19 mouse cellular contexts compared by ENCODE assay signal in the genomic region with DNA sequence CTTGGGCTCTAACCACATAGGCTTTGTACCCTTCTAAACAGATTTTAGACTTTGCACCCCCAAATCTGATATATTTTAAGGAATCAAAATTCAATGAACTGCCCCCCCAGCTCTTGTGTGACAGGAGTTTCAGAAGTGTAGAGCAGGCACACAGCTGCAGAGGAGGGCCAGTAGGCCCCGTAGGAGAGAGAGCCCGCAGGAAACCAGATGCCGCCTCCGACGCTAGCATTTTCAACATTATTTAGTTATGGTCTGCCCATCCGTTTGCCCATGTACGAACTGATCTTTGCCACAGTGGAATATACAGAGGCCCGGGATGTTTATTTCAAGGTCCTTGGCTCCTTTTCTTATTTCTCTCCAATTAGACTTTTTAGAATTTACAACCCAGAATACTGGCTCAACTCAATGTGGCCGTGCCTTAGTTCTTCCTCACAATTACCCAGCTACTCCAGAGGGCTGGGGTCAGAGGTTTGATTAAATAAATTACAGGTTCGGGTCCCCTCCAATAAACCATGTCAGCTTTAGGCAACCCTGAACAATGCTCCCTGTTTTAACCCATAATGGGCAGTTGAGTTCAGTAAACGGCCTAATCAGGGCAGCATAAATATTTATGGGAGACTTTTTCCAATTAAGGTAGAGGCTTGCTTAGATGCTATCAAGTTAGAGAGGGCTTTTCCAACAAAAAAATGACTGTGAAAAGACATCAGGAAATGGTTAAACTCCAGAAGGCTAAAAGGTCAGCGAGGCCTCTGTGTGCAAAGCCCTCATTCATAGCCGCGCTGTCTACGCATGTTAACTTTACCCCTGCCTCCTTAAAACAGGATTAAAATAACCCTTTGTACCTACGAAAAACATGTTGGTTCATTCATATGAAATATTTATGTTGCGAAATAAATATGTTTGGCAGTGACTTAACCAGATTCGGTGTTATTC.
DNase-seq lines count a peak whose midpoint lies in the region; ATAC-seq lines count a peak whose summit lies in the region.
"Had no signal": no experiment of that assay in that cellular context is flagged by ENCODE, and none has a peak within 500 bp of the region (broad histone marks: within the 10 kb centered on the region; RNA-seq: fewer than 3 reads in every experiment).

No protein-coding gene starts in this region.

- H3K36me3 ChIP-seq in midbrain, embryonic 11.5 days (ENCODE audit: control insufficient read depth, insufficient read depth, low read length), result no peaks in the 10 kb centered on the region
- H3K36me3 ChIP-seq in midbrain, embryonic 14.5 days (ENCODE audit: control insufficient read depth, insufficient read depth, low read length), result no peaks in the 10 kb centered on the region
- no peaks in the 10 kb centered on the region for H3K36me3 ChIP-seq in embryonic facial prominence, embryonic 14.5 days (ENCODE audit: control insufficient read depth, insufficient read depth, low read length)
- no peaks in the 10 kb centered on the region for H3K36me3 ChIP-seq in neural tube, embryonic 13.5 days
- H3K36me3 ChIP-seq: heart, embryonic 12.5 days; liver, embryonic 15.5 days; midbrain, embryonic 12.5 days had no signal

- no peaks in the 10 kb centered on the region for H3K4me1 ChIP-seq in midbrain, embryonic 11.5 days (ENCODE audit: control insufficient read depth, insufficient read depth, low read length)
- H3K4me1 ChIP-seq in midbrain, embryonic 14.5 days (ENCODE audit: control insufficient read depth, insufficient read depth, low read length), result no peaks in the 10 kb centered on the region
- H3K4me1 ChIP-seq in embryonic facial prominence, embryonic 14.5 days (ENCODE audit: control insufficient read depth, insufficient read depth, low read length), result peaks cover 12% of the 10 kb centered on the region
- peaks cover 17% of the 10 kb centered on the region for H3K4me1 ChIP-seq in neural tube, embryonic 13.5 days (replicated peaks)
- H3K4me1 ChIP-seq: heart, embryonic 12.5 days; liver, embryonic 15.5 days had no signal

- H3K9me3 ChIP-seq in midbrain, embryonic 11.5 days (ENCODE audit: control insufficient read depth, low read length), result no peaks in the 10 kb centered on the region
- no peaks in the 10 kb centered on the region for H3K9me3 ChIP-seq in midbrain, embryonic 14.5 days (ENCODE audit: control insufficient read depth, low read length)
- H3K9me3 ChIP-seq in embryonic facial prominence, embryonic 14.5 days (ENCODE audit: control insufficient read depth, low read length), result no peaks in the 10 kb centered on the region
- H3K9me3 ChIP-seq in neural tube, embryonic 13.5 days, result no peaks in the 10 kb centered on the region
- H3K9me3 ChIP-seq: heart, embryonic 12.5 days; liver, embryonic 15.5 days; midbrain, embryonic 12.5 days had no signal

- no peak overlapping the region for H3K4me3 ChIP-seq in midbrain, embryonic 11.5 days (ENCODE audit: low read depth, low read length)
- no peak overlapping the region for H3K4me3 ChIP-seq in midbrain, embryonic 14.5 days (replicated peaks; ENCODE audit: low read depth, low read length)
- H3K4me3 ChIP-seq in embryonic facial prominence, embryonic 14.5 days (ENCODE audit: low read depth, low read length), result no peak overlapping the region
- no peak overlapping the region for H3K4me3 ChIP-seq in neural tube, embryonic 13.5 days
- H3K4me3 ChIP-seq: heart, embryonic 12.5 days; liver, embryonic 15.5 days; midbrain, embryonic 12.5 days had no signal

- H3K9ac ChIP-seq in midbrain, embryonic 11.5 days (ENCODE audit: low read length), result no peak overlapping the region
- H3K9ac ChIP-seq in midbrain, embryonic 14.5 days (replicated peaks; ENCODE audit: low read length), result no peak overlapping the region
- no peak overlapping the region for H3K9ac ChIP-seq in embryonic facial prominence, embryonic 14.5 days (ENCODE audit: low read depth, low read length)
- no peak overlapping the region for H3K9ac ChIP-seq in neural tube, embryonic 13.5 days
- H3K9ac ChIP-seq: forebrain, postnatal 0 days; heart, embryonic 12.5 days; liver, embryonic 15.5 days; midbrain, embryonic 12.5 days had no signal

- no peaks in the 10 kb centered on the region for H3K27me3 ChIP-seq in midbrain, embryonic 11.5 days (ENCODE audit: control insufficient read depth, insufficient read depth, low read length)
- no peaks in the 10 kb centered on the region for H3K27me3 ChIP-seq in midbrain, embryonic 14.5 days (ENCODE audit: control insufficient read depth, insufficient read depth, low read length)
- no peaks in the 10 kb centered on the region for H3K27me3 ChIP-seq in embryonic facial prominence, embryonic 14.5 days (replicated peaks; ENCODE audit: control insufficient read depth, insufficient read depth, low read length)
- no peaks in the 10 kb centered on the region for H3K27me3 ChIP-seq in neural tube, embryonic 13.5 days
- H3K27me3 ChIP-seq: heart, embryonic 12.5 days; liver, embryonic 15.5 days; midbrain, embryonic 12.5 days had no signal

- peak; percentile 83 for DNase-seq in midbrain, embryonic 11.5 days (ENCODE audit: low spot score, missing footprints)
- DNase-seq in midbrain, embryonic 14.5 days, result no peak
- DNase-seq in embryo, embryonic 9.5 days (ENCODE audit: extremely low spot score), result peak; percentile 61
- DNase-seq in embryonic facial prominence, embryonic 14.5 days (ENCODE audit: low spot score), result peak; percentile 42
- no peak for DNase-seq in spleen, adult 18-20 months
- no peak for DNase-seq in gastrocnemius, postnatal 25 days
- no peak for DNase-seq in cerebellum, postnatal 25 days
- DNase-seq: adrenal gland, postnatal 10 days; cerebellum, adult 9-11 months; forebrain, postnatal 0 days; heart, postnatal 36 days; kidney, postnatal 25 days; right cerebral cortex, postnatal 25 days had no signal

- H3K4me2 ChIP-seq in midbrain, embryonic 11.5 days, result no peak overlapping the region
- H3K4me2 ChIP-seq in midbrain, embryonic 14.5 days (ENCODE audit: low read length), result no peak overlapping the region
- no peak overlapping the region for H3K4me2 ChIP-seq in embryonic facial prominence, embryonic 14.5 days (ENCODE audit: low read depth, low read length)
- H3K4me2 ChIP-seq in neural tube, embryonic 13.5 days, result no peak overlapping the region
- H3K4me2 ChIP-seq: heart, embryonic 12.5 days; liver, embryonic 15.5 days; midbrain, embryonic 12.5 days had no signal

- ATAC-seq in midbrain, embryonic 11.5 days (ENCODE audit: low FRiP score), result no peak
- ATAC-seq in midbrain, embryonic 14.5 days (ENCODE audit: low FRiP score, low TSS enrichment), result no peak
- 0 out of 2 replicates have a peak, but pooled peaks have one; percentile 37 for ATAC-seq in embryonic facial prominence, embryonic 14.5 days (ENCODE audit: low read depth)
- 0 out of 2 replicates have a peak, but pooled peaks have one; percentile 8 for ATAC-seq in neural tube, embryonic 13.5 days (ENCODE audit: low read depth)
- ATAC-seq: CD4-positive, CD25-positive, alpha-beta regulatory T cell, adult 4 months; forebrain, postnatal 0 days; intestine, postnatal 0 days had no signal

- H3K27ac ChIP-seq in midbrain, embryonic 11.5 days (ENCODE audit: low read depth, low read length), result no peak overlapping the region
- H3K27ac ChIP-seq in midbrain, embryonic 14.5 days (replicated peaks; ENCODE audit: low read depth, low read length), result no peak overlapping the region
- H3K27ac ChIP-seq in embryonic facial prominence, embryonic 14.5 days (replicated peaks; ENCODE audit: low read depth, low read length), result no peak overlapping the region
- H3K27ac ChIP-seq in neural tube, embryonic 13.5 days (replicated peaks), result no peak overlapping the region; the same call in 1 of the 2 replicates
- H3K27ac ChIP-seq: liver, embryonic 15.5 days; midbrain, embryonic 12.5 days had no signal

- 56% methylated on average over 18 of the region's 18 CpGs for WGBS in midbrain, embryonic 11.5 days
- WGBS in midbrain, embryonic 14.5 days, result 58% methylated on average over 18 of the region's 18 CpGs
- 36% methylated on average over 18 of the region's 18 CpGs for WGBS in embryonic facial prominence, embryonic 14.5 days
- 24% methylated on average over 18 of the region's 18 CpGs for WGBS in neural tube, embryonic 13.5 days

Comparison
In these comparisons a context has a peak if more than half of its experiments do, and no peak if none do; other contexts are left out.
1. DNase-seq: peak in midbrain, embryonic 11.5 days (single experiment), embryo, embryonic 9.5 days (single experiment) and embryonic facial prominence, embryonic 14.5 days (single experiment); none in midbrain, embryonic 14.5 days (single experiment), spleen, adult 18-20 months (0 of 2), gastrocnemius, postnatal 25 days (single experiment) and cerebellum, postnatal 25 days (0 of 2).
2. ATAC-seq: peak in embryonic facial prominence, embryonic 14.5 days (single experiment) and neural tube, embryonic 13.5 days (single experiment); none in midbrain, embryonic 11.5 days (single experiment) and midbrain, embryonic 14.5 days (single experiment).